Mouse (Mus musculus) stomach, postnatal 0 days (tissue): ENCODE data around the gene Mrps14. TPM values are rescaled to one million over a fixed set of nuclear protein-coding genes. Genes with fewer than 3 reads are reported as not detected.

Experiments used
- ATAC-seq: fragments of 200-750 bp; cut with Nextera tagmentation; 2 replicates; pipeline ENCODE4 v1.8.0; 2017; ENCODE audit not compliant: low FRiP score, low TSS enrichment
- DNase-seq: peaks from one replicate; pipeline ENCODE4 v3.0.0-alpha.2; 2016; ENCODE audit warnings: low spot score
- H3K27ac ChIP-seq: fragments of 300-500 bp; sonication (generic); replicated peaks from 2 replicates; pipeline ENCODE4 v1.5.1; 2014; ENCODE audit warnings: mild to moderate bottlenecking, control low read depth
- H3K27me3 ChIP-seq: fragments of 300-500 bp; sonication (generic); 2 replicates; pipeline ENCODE4 v1.6.1; 2014; ENCODE audit warnings: low read length; ENCODE audit not compliant: control insufficient read depth, insufficient read depth
- H3K36me3 ChIP-seq: fragments of 300-500 bp; sonication (generic); 2 replicates; pipeline ENCODE4 v1.6.1; 2014; ENCODE audit warnings: low read length, mixed read lengths; ENCODE audit not compliant: control insufficient read depth, insufficient read depth
- H3K4me1 ChIP-seq: fragments of 300-500 bp; sonication (generic); replicated peaks from 2 replicates; pipeline ENCODE4 v1.6.1; 2014; ENCODE audit warnings: antibody characterized with exemption; ENCODE audit not compliant: control insufficient read depth, insufficient read depth
- H3K4me2 ChIP-seq: fragments of 300-500 bp; sonication (generic); replicated peaks from 2 replicates; pipeline ENCODE4 v1.6.1; 2014; ENCODE audit warnings: low read depth, mild to moderate bottlenecking, control low read depth, moderate library complexity
- H3K4me3 ChIP-seq: fragments of 300-500 bp; sonication (generic); 2 replicates; pipeline ENCODE4 v1.5.1; 2014; ENCODE audit warnings: low read depth, low read length, control low read depth
- H3K9ac ChIP-seq: fragments of 300-500 bp; sonication (generic); 2 replicates; pipeline ENCODE4 v1.6.1; 2014; ENCODE audit warnings: mild to moderate bottlenecking, low read length, control low read depth, mixed read lengths
- H3K9me3 ChIP-seq: fragments of 300-500 bp; sonication (generic); 2 replicates; pipeline ENCODE4 v1.6.1; 2016; ENCODE audit warnings: low read length; ENCODE audit not compliant: control insufficient read depth
- CTCF ChIP-seq: IDR thresholded peaks from 2 replicates; pipeline ENCODE4 v1.5.1; 2016; ENCODE audit warnings: antibody characterized with exemption, low read depth, mild to moderate bottlenecking, moderate library complexity
- EP300 ChIP-seq: optimal IDR thresholded peaks from 2 replicates; pipeline ENCODE3; 2016; ENCODE audit warnings: antibody characterized with exemption
- WGBS: fragments of 180-500 bp; shearing (Covaris S2); extraction: QIAGEN DNeasy Blood & Tissue Kit; methylation state at CpG from one replicate; pipeline ENCODE4 v1.1.7; 2014; 5-methylcytosine and 5-hydroxymethylcytosine counted together
- polyA plus RNA-seq: library from polyadenylated mRNA; unstranded; fragments of >200 nt; fragmentation: Nextera tagmentation; extraction: Ambion mirVana; gene quantifications from 2 replicates; pipeline ENCODE4 v1.2.1, GENCODE M21; 2015

Mrps14 gene
- 248 and 259 TPM in 2 replicates for polyA plus RNA-seq

- no peaks in the 10 kb centered on the region for H3K9me3 ChIP-seq
- H3K27me3 ChIP-seq: no peaks in the 10 kb centered on the region
- peak within 1 kb of the TSS; percentile 91 for H3K27ac ChIP-seq
- H3K4me3 ChIP-seq: peak within 1 kb of the TSS; percentile 89
- H3K9ac ChIP-seq: peak within 1 kb of the TSS; percentile 94
- TF ChIP-seq EP300 (no peak), CTCF (peak; percentile 94)
- DNase-seq: peak; percentile 99
- WGBS: 6% methylated on average over 31 of the region's 31 CpGs
- H3K4me1 ChIP-seq: no peaks in the 10 kb centered on the region
- peak; percentile 99 for ATAC-seq
- H3K36me3 ChIP-seq: no peaks in the 10 kb centered on the region
- H3K4me2 ChIP-seq: peak within 1 kb of the TSS; percentile 79
Measured at GRCm38 (mm10) chr1:160194529-160195336, at the start of gene Mrps14. Gene Mrps14, plus strand, starts transcription at chr1:160195215.

- Histone ChIP-seq H3K27me3 (no peaks in the 10 kb centered on the region), H3K4me1 (no peaks in the 10 kb centered on the region), H3K4me2 (no peak overlapping the region), H3K9me3 (no peaks in the 10 kb centered on the region), H3K27ac (no peak overlapping the region), H3K4me3 (no peak overlapping the region), H3K9ac (no peak overlapping the region), H3K36me3 (no peaks in the 10 kb centered on the region)
- ATAC-seq (no peak), DNase-seq (no peak)
- 66% methylated on average over 3 of the region's 3 CpGs for WGBS
- TF ChIP-seq EP300 (no peak), CTCF (no peak)
Measured at GRCm38 (mm10) chr1:160145606-160146005, 49.4 kb upstream of the Mrps14 start.

- Histone ChIP-seq H3K9ac (no peak overlapping the region), H3K27ac (no peak overlapping the region), H3K27me3 (no peaks in the 10 kb centered on the region), H3K36me3 (no peaks in the 10 kb centered on the region), H3K4me2 (no peak overlapping the region), H3K4me1 (no peaks in the 10 kb centered on the region), H3K9me3 (no peaks in the 10 kb centered on the region), H3K4me3 (no peak overlapping the region)
- ATAC-seq: no peak
- DNase-seq: no peak
- WGBS: 80% methylated on average over 7 of the region's 7 CpGs
- TF ChIP-seq EP300: no peak
- TF ChIP-seq CTCF: peak; percentile 36
Measured at GRCm38 (mm10) chr1:160147274-160147673, 47.7 kb upstream of the Mrps14 start.

GRCm38 (mm10) chr1:160149291-160149906 lies 45.6 kb upstream of the Mrps14 start:
- ATAC-seq: no peak
- TF ChIP-seq EP300 (no peak), CTCF (no peak)
- WGBS: 52% methylated on average over 11 of the region's 11 CpGs

GRCm38 (mm10) chr1:160150726-160151125 lies 44.3 kb upstream of the Mrps14 start:
- DNase-seq: no peak
- 62% methylated on average over 3 of the region's 3 CpGs for WGBS
- H3K4me1 ChIP-seq: no peaks in the 10 kb centered on the region; the same call in 1 of the 2 replicates
- no peak overlapping the region for H3K4me3 ChIP-seq
- H3K27me3 ChIP-seq: no peaks in the 10 kb centered on the region
- no peaks in the 10 kb centered on the region for H3K9me3 ChIP-seq
- no peaks in the 10 kb centered on the region for H3K36me3 ChIP-seq
- TF ChIP-seq EP300 (no peak), CTCF (no peak)
- no peak overlapping the region for H3K27ac ChIP-seq
- no peak overlapping the region for H3K9ac ChIP-seq
- no peak overlapping the region for H3K4me2 ChIP-seq
- ATAC-seq: no peak

More at GRCm38 (mm10) chr1:160149291-160149906, 45.6 kb upstream of the Mrps14 start:
- H3K9ac ChIP-seq: no peak overlapping the region
- no peak overlapping the region for H3K4me2 ChIP-seq
- H3K27ac ChIP-seq: no peak overlapping the region
- H3K27me3 ChIP-seq: no peaks in the 10 kb centered on the region
- DNase-seq: no peak
- no peak overlapping the region for H3K4me3 ChIP-seq
- no peaks in the 10 kb centered on the region; the same call in 1 of the 2 replicates for H3K4me1 ChIP-seq
- H3K36me3 ChIP-seq: no peaks in the 10 kb centered on the region
- H3K9me3 ChIP-seq: no peaks in the 10 kb centered on the region

GRCm38 (mm10) chr1:160153480-160153879 lies 41.5 kb upstream of the Mrps14 start, which contains the start of gene Tnn:
Gene Tnn, minus strand, starts transcription at chr1:160153580.
- Histone ChIP-seq H3K27ac (no peak within 1 kb of the TSS), H3K4me2 (peak within 1 kb of the TSS; percentile 32), H3K27me3 (no peaks in the 10 kb centered on the region), H3K9ac (no peak within 1 kb of the TSS), H3K36me3 (no peaks in the 10 kb centered on the region), H3K9me3 (no peaks in the 10 kb centered on the region), H3K4me3 (0 out of 2 replicates have a peak within 1 kb of the TSS, but pooled peaks have one; percentile 2), H3K4me1 (no peaks in the 10 kb centered on the region; the same call in 1 of the 2 replicates)
- no peak for TF ChIP-seq EP300
- TF ChIP-seq CTCF: no peak
- ATAC-seq: no peak
- DNase-seq: no peak
- WGBS: 41% methylated on average over 8 of the region's 8 CpGs
